Mouse (Mus musculus): Measurements from ENCODE around the gene Prkcb. TPM values are rescaled to one million over a fixed set of nuclear protein-coding genes. Genes with fewer than 3 reads are reported as not detected.
A peak's percentile ranks its signal among the peaks of the same experiment; 100 is the strongest.

The Prkcb gene
- polyA plus RNA-seq, 1 experiment from 2014 or later, result 12.7 TPM

DNA sequence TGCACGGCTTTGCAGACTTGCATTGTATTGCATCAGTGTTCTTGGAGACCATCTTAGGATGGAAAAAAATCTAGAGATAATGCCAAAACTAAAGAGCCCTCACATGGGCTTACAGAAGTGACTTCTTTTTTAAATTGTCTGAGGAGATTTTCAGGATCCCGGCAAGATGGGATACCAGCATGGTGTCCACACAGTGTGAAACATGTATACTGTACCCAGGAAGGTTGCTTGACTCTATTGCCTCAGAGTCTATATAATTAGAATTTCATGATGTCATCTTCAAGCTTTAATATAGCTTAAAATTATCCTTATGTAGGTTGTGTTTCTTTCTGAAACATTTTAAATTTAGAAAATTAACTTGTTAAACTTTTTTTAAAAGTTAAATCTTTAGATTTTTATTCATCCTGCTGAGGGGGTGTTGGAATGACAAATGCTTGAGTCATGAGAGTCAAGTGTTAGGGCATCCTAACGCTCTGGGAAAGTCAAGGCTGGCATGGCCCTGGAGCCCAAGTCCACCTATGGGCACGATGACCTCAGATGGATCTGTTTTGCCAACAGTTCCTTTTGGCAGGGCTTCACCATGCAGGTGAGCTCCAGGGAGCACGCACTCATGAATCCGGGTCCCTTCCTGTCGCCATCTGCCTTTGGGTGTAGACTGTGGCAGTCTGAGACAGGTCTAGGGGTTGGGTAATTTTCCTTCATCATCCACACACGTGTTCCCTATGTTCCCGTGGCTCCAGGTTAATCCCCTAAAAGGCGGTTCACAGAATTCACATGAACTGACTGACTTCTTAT, 92.0 kb downstream of the Prkcb start:
- WGBS, result 86% methylated on average over 10 of the region's 10 CpGs
- H3K27me3 ChIP-seq (ENCODE audit: control insufficient read depth, insufficient read depth, low read length), result no peaks in the 10 kb centered on the region
- no peak overlapping the region for H3K4me3 ChIP-seq (replicated peaks; ENCODE audit: low read length)
- no peaks in the 10 kb centered on the region for H3K36me3 ChIP-seq (ENCODE audit: control insufficient read depth, insufficient read depth, low read length)
- H3K4me2 ChIP-seq (ENCODE audit: low read depth, low read length), result no peak overlapping the region
- no peak overlapping the region for H3K9ac ChIP-seq (ENCODE audit: low read length)
- no peaks in the 10 kb centered on the region for H3K9me3 ChIP-seq (replicated peaks; ENCODE audit: control insufficient read depth, low read length)
- no peak for ATAC-seq (ENCODE audit: insufficient read depth, low FRiP score)
- H3K4me1 ChIP-seq (ENCODE audit: control insufficient read depth, insufficient read depth, low read length), result peaks cover 6% of the 10 kb centered on the region; the same call in 1 of the 2 replicates
- H3K27ac ChIP-seq (ENCODE audit: low read length), result no peak overlapping the region

DNA sequence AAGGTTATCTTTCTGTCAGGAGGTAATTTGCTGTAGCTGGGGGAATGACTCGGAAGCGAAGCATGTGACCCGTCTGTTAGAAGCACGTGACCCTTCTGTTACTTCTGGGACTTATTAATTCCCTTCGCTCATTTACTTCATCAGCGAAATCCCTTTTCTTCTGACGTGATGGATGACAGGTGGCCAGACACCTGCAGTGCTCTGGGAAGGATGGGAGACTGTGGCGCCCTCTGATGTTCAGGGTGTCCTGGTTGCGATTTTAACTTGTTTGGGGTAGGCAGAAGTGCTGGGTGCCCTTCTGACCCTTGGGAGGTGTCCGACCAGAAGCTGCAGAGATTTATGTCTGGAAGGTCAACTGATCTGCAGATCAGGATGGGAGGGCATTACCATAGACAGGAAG, 93.0 kb downstream of the Prkcb start:
- 39% methylated on average over 10 of the region's 10 CpGs for WGBS

DNA sequence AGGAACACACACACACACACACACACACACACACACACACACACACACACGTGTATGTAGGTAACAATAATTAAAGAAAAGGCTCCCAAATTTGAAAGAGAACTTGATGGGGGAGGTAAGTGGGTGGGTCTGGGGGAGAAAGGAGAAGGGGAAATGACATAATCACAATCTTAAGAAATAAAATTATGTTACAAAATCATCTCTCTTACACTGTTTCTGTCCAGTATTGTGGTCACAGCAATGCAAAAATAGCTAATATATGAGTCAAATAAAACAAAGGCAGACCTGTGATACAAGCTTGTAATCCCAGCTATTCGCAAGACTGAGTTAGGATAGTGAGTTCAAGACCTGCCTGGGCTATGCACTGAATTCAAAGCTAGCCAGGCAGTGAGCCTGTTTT, 94.7 kb downstream of the Prkcb start:
- no peak for ATAC-seq (ENCODE audit: insufficient read depth, low FRiP score)
- Histone ChIP-seq H3K36me3 (ENCODE audit: control insufficient read depth, insufficient read depth, low read length) (no peaks in the 10 kb centered on the region), H3K27ac (ENCODE audit: low read length) (no peak overlapping the region), H3K4me1 (ENCODE audit: control insufficient read depth, insufficient read depth, low read length) (peaks cover 6% of the 10 kb centered on the region; the same call in 1 of the 2 replicates), H3K4me2 (ENCODE audit: low read depth, low read length) (no peak overlapping the region), H3K9ac (ENCODE audit: low read length) (no peak overlapping the region), H3K4me3 (replicated peaks; ENCODE audit: low read length) (no peak overlapping the region), H3K9me3 (replicated peaks; ENCODE audit: control insufficient read depth, low read length) (no peaks in the 10 kb centered on the region), H3K27me3 (ENCODE audit: control insufficient read depth, insufficient read depth, low read length) (no peaks in the 10 kb centered on the region)
- 71% methylated on average over 2 of the region's 2 CpGs for WGBS

More for the DNA sequence above, 93.0 kb downstream of the Prkcb start:
- Histone ChIP-seq H3K27me3 (ENCODE audit: control insufficient read depth, insufficient read depth, low read length) (no peaks in the 10 kb centered on the region), H3K27ac (ENCODE audit: low read length) (no peak overlapping the region), H3K9ac (ENCODE audit: low read length) (no peak overlapping the region), H3K36me3 (ENCODE audit: control insufficient read depth, insufficient read depth, low read length) (no peaks in the 10 kb centered on the region), H3K4me1 (ENCODE audit: control insufficient read depth, insufficient read depth, low read length) (peaks cover 6% of the 10 kb centered on the region; the same call in 1 of the 2 replicates), H3K4me2 (ENCODE audit: low read depth, low read length) (no peak overlapping the region), H3K9me3 (replicated peaks; ENCODE audit: control insufficient read depth, low read length) (no peaks in the 10 kb centered on the region), H3K4me3 (replicated peaks; ENCODE audit: low read length) (no peak overlapping the region)
- no peak for ATAC-seq (ENCODE audit: insufficient read depth, low FRiP score)

DNA sequence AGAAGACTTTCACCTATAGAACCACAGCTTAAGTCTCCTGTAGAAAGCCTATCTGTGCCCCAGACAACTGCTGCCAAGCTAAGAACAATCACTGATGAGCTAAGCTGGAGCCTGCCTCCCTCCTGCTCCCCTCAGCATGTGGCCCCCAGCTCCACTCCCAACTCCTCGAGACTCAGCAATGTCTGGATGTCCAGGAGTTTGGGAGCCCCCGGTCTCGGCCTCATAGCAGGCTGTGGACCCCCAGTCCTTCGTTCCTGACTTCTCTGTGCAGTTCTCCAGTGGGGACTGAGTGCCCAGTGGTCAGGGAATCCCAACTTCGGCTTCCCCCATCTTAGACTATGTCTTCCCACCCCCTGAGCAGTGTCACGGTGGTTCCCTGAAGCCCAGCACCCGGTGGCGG, 96.3 kb downstream of the Prkcb start:
- no peak for ATAC-seq (ENCODE audit: insufficient read depth, low FRiP score)
- no peaks in the 10 kb centered on the region for H3K36me3 ChIP-seq (ENCODE audit: control insufficient read depth, insufficient read depth, low read length)
- peaks cover 7% of the 10 kb centered on the region; the same call in 1 of the 2 replicates for H3K4me1 ChIP-seq (ENCODE audit: control insufficient read depth, insufficient read depth, low read length)
- H3K27me3 ChIP-seq (ENCODE audit: control insufficient read depth, insufficient read depth, low read length), result no peaks in the 10 kb centered on the region
- 87% methylated on average over 8 of the region's 8 CpGs for WGBS
- H3K9ac ChIP-seq (ENCODE audit: low read length), result no peak overlapping the region
- no peak overlapping the region for H3K27ac ChIP-seq (ENCODE audit: low read length)
- no peaks in the 10 kb centered on the region for H3K9me3 ChIP-seq (replicated peaks; ENCODE audit: control insufficient read depth, low read length)
- no peak overlapping the region for H3K4me3 ChIP-seq (replicated peaks; ENCODE audit: low read length)
- H3K4me2 ChIP-seq (ENCODE audit: low read depth, low read length), result no peak overlapping the region

DNA sequence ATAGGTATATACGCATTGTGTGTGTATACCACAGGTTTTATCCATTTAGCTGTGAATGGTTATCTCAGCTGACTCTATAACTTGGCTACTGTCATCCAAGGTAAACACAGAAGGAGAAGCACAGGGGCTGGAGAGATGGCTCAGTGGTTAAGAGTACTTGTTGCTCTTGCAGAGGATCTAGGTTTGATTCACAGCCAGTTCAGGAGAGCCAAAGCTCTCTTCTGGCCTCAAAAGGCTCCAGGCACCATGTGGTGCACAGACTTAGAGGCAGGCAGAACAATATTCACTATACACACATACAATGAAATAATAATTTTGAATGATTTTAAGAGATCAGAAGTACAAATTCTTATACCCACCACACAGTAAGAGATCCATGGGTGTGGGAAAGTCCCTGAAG, 98.0 kb downstream of the Prkcb start:
- Histone ChIP-seq H3K27ac (ENCODE audit: low read length) (no peak overlapping the region), H3K36me3 (ENCODE audit: control insufficient read depth, insufficient read depth, low read length) (no peaks in the 10 kb centered on the region), H3K27me3 (ENCODE audit: control insufficient read depth, insufficient read depth, low read length) (no peaks in the 10 kb centered on the region), H3K4me3 (replicated peaks; ENCODE audit: low read length) (no peak overlapping the region), H3K9me3 (replicated peaks; ENCODE audit: control insufficient read depth, low read length) (no peaks in the 10 kb centered on the region), H3K4me2 (ENCODE audit: low read depth, low read length) (no peak overlapping the region), H3K4me1 (ENCODE audit: control insufficient read depth, insufficient read depth, low read length) (peaks cover 7% of the 10 kb centered on the region; the same call in 1 of the 2 replicates), H3K9ac (ENCODE audit: low read length) (no peak overlapping the region)
- 88% methylated on average over 1 of the region's 1 CpGs for WGBS
- no peak for ATAC-seq (ENCODE audit: insufficient read depth, low FRiP score)

DNA sequence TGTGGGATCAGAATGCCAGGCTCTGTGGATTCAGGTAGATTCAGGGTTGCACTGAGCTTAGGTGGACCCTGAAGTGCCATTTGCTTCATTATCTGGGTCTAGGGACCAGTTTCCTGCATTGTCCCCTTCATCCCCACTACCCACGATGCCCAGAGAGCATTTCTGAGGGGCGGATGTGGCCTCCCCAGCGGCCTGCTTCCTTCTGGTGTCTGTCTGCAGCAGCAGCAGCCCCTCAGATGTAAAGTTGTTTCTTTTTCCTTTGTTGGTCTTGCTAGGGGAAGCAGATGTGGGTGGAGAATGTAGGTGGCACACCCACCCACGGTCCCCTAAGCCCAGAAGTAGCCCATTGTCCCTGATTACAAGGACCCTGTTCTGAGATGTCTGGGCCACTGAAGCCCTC, 99.3 kb downstream of the Prkcb start:
- WGBS, result 74% methylated on average over 4 of the region's 4 CpGs
- no peaks in the 10 kb centered on the region for H3K27me3 ChIP-seq (ENCODE audit: control insufficient read depth, insufficient read depth, low read length)
- H3K9me3 ChIP-seq (replicated peaks; ENCODE audit: control insufficient read depth, low read length), result no peaks in the 10 kb centered on the region
- H3K27ac ChIP-seq (ENCODE audit: low read length), result no peak overlapping the region
- H3K4me3 ChIP-seq (replicated peaks; ENCODE audit: low read length), result no peak overlapping the region
- H3K9ac ChIP-seq (ENCODE audit: low read length), result no peak overlapping the region
- H3K4me2 ChIP-seq (ENCODE audit: low read depth, low read length), result no peak overlapping the region
- no peak for ATAC-seq (ENCODE audit: insufficient read depth, low FRiP score)
- H3K36me3 ChIP-seq (ENCODE audit: control insufficient read depth, insufficient read depth, low read length), result no peaks in the 10 kb centered on the region
- peaks cover 7% of the 10 kb centered on the region; the same call in 1 of the 2 replicates for H3K4me1 ChIP-seq (ENCODE audit: control insufficient read depth, insufficient read depth, low read length)

DNA sequence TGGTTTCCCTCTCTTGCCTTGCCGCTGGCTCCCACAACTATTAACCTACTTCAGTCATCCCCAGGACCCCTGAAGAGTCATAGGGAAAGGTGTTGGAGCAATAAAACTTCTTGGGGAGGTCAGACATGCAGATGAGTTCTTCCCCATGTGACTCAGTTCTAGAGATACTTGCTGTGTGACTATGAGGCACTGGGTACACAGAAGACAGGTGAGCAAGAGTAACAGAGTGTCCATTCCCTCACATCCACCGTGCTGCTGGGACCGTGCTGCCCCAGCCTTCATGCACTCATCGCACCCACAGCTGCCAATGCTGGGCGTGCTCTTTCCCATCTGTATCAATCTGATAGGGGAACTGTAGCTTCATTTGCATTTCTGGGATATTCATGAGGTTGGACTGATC, 100.3 kb downstream of the Prkcb start:
- no peaks in the 10 kb centered on the region for H3K27me3 ChIP-seq (ENCODE audit: control insufficient read depth, insufficient read depth, low read length)
- no peak overlapping the region for H3K4me2 ChIP-seq (ENCODE audit: low read depth, low read length)
- H3K9me3 ChIP-seq (replicated peaks; ENCODE audit: control insufficient read depth, low read length), result no peaks in the 10 kb centered on the region
- 72% methylated on average over 5 of the region's 5 CpGs for WGBS
- H3K4me1 ChIP-seq (ENCODE audit: control insufficient read depth, insufficient read depth, low read length), result peaks cover 7% of the 10 kb centered on the region; the same call in 1 of the 2 replicates
- H3K36me3 ChIP-seq (ENCODE audit: control insufficient read depth, insufficient read depth, low read length), result no peaks in the 10 kb centered on the region
- H3K27ac ChIP-seq (ENCODE audit: low read length), result no peak overlapping the region
- no peak overlapping the region for H3K4me3 ChIP-seq (replicated peaks; ENCODE audit: low read length)
- ATAC-seq (ENCODE audit: insufficient read depth, low FRiP score), result no peak
- H3K9ac ChIP-seq (ENCODE audit: low read length), result no peak overlapping the region

DNA sequence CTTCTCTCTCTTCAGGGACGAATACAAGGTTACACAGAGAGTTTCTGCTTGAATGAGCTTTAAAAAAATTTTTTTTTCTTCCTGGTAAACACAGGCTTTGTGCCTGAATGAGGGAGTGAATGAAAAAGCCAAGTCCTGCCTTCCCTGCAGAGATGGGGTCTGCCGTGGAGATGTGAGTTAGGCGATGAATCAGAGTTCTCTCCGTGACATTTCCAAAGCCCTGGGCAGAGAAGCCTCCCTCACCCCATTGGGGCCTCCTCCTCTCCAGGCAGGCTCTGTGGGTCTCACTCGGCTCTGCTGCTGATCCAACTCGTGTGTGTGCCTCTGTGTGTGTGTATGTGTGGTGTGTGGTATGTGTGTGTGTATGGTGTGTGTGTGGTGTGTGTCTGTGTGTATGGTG, 101.1 kb downstream of the Prkcb start:
- no peaks in the 10 kb centered on the region for H3K36me3 ChIP-seq (ENCODE audit: control insufficient read depth, insufficient read depth, low read length)
- ATAC-seq (ENCODE audit: insufficient read depth, low FRiP score), result no peak
- 17% methylated on average over 6 of the region's 6 CpGs for WGBS
- no peaks in the 10 kb centered on the region for H3K9me3 ChIP-seq (replicated peaks; ENCODE audit: control insufficient read depth, low read length)
- H3K9ac ChIP-seq (ENCODE audit: low read length), result no peak overlapping the region
- no peak overlapping the region for H3K27ac ChIP-seq (ENCODE audit: low read length)
- H3K4me3 ChIP-seq (replicated peaks; ENCODE audit: low read length), result no peak overlapping the region
- H3K4me2 ChIP-seq (ENCODE audit: low read depth, low read length), result no peak overlapping the region
- peaks cover 7% of the 10 kb centered on the region; the same call in 1 of the 2 replicates for H3K4me1 ChIP-seq (ENCODE audit: control insufficient read depth, insufficient read depth, low read length)
- H3K27me3 ChIP-seq (ENCODE audit: control insufficient read depth, insufficient read depth, low read length), result no peaks in the 10 kb centered on the region

DNA sequence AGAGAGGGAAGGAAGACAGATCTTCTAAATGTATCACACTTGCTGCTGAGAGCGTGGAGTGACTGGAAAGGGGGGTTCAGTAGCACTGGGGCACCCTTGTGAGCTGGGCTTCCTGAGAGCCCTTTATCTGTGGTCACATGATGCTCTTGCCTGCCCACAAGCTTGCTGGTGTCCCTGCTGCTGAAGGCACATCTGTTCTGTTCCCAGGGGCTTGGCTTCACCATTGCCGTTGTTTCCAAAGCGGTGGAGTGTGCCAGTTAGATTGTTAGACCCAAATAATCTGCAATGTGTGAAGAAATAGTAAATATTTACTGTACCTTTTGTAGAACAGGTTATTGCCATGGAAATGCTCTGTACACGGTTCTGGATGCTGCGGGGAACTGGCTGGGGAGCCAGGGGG, 101.6 kb downstream of the Prkcb start:
- ATAC-seq (ENCODE audit: insufficient read depth, low FRiP score), result peak; percentile 76
- peaks cover 7% of the 10 kb centered on the region; the same call in 1 of the 2 replicates for H3K4me1 ChIP-seq (ENCODE audit: control insufficient read depth, insufficient read depth, low read length)

More for the DNA sequence above, 101.6 kb downstream of the Prkcb start:
- no peaks in the 10 kb centered on the region for H3K27me3 ChIP-seq (ENCODE audit: control insufficient read depth, insufficient read depth, low read length)
- no peak overlapping the region for H3K9ac ChIP-seq (ENCODE audit: low read length)
- no peaks in the 10 kb centered on the region for H3K36me3 ChIP-seq (ENCODE audit: control insufficient read depth, insufficient read depth, low read length)
- no peak overlapping the region for H3K4me3 ChIP-seq (replicated peaks; ENCODE audit: low read length)
- no peak overlapping the region for H3K4me2 ChIP-seq (ENCODE audit: low read depth, low read length)
- WGBS, result 40% methylated on average over 5 of the region's 5 CpGs
- H3K27ac ChIP-seq (ENCODE audit: low read length), result no peak overlapping the region
- H3K9me3 ChIP-seq (replicated peaks; ENCODE audit: control insufficient read depth, low read length), result no peaks in the 10 kb centered on the region
